Mouse (Mus musculus) heart, postnatal 0 days (tissue): ENCODE results near the gene Eps8. TPM values are rescaled to one million over a fixed set of nuclear protein-coding genes. Genes with fewer than 3 reads are reported as not detected.
A peak's percentile ranks its signal among the peaks of the same experiment; 100 is the strongest.

Experiments
- ATAC-seq: fragments of 200-750 bp; cut with Nextera tagmentation; 2 replicates; pipeline ENCODE4 v1.8.0; 2017; ENCODE audit warnings: low read depth, moderate number of reproducible peaks, moderate library complexity; ENCODE audit not compliant: insufficient read depth
- DNase-seq: peaks from one replicate; pipeline ENCODE4 v3.0.0-alpha.2; 2016; ENCODE audit warnings: low spot score
- H3K27ac ChIP-seq: fragments of 300-500 bp; sonication (generic); 2 replicates; pipeline ENCODE4 v1.5.1; 2014; ENCODE audit warnings: low read depth, mild to moderate bottlenecking
- H3K27me3 ChIP-seq: fragments of 300-500 bp; sonication (generic); 2 replicates; pipeline ENCODE4 v1.6.1; 2014; ENCODE audit warnings: low read length, mixed read lengths; ENCODE audit not compliant: control insufficient read depth, insufficient read depth
- H3K36me3 ChIP-seq: fragments of 300-500 bp; sonication (generic); replicated peaks from 2 replicates; pipeline ENCODE4 v1.6.1; 2014; ENCODE audit warnings: low read length, mixed read lengths; ENCODE audit not compliant: control insufficient read depth, insufficient read depth
- H3K4me1 ChIP-seq: fragments of 300-500 bp; sonication (generic); 2 replicates; pipeline ENCODE4 v1.6.1; 2014; ENCODE audit warnings: antibody characterized with exemption; ENCODE audit not compliant: control insufficient read depth, insufficient read depth
- H3K4me2 ChIP-seq: fragments of 300-500 bp; sonication (generic); 2 replicates; pipeline ENCODE4 v1.6.1; 2014; ENCODE audit warnings: low read depth, mild to moderate bottlenecking, low read length, moderate library complexity
- H3K4me3 ChIP-seq: fragments of 300-500 bp; sonication (generic); 2 replicates; pipeline ENCODE4 v1.5.1; 2014; ENCODE audit warnings: low read depth, low read length
- H3K9ac ChIP-seq: fragments of 300-500 bp; sonication (generic); replicated peaks from 2 replicates; pipeline ENCODE4 v1.6.1; 2014; ENCODE audit warnings: low read depth, low read length, mixed read lengths
- H3K9me3 ChIP-seq: fragments of 300-500 bp; sonication (generic); replicated peaks from 2 replicates; pipeline ENCODE4 v1.6.1; 2016; ENCODE audit warnings: low read length; ENCODE audit not compliant: control insufficient read depth
- CTCF ChIP-seq: IDR thresholded peaks from 2 replicates; pipeline ENCODE4 v1.5.1; 2016; ENCODE audit warnings: antibody characterized with exemption, control low read depth, low read depth
- EP300 ChIP-seq: IDR thresholded peaks from 2 replicates; pipeline ENCODE4 v1.6.1; 2016; ENCODE audit warnings: antibody characterized with exemption, low read depth
- WGBS: fragments of 180-500 bp; shearing (Covaris S2); extraction: QIAGEN DNeasy Blood & Tissue Kit; methylation state at CpG from one replicate; pipeline ENCODE4 v1.1.7; 2014; 5-methylcytosine and 5-hydroxymethylcytosine counted together
- polyA plus RNA-seq: library from polyadenylated mRNA; unstranded; fragments of >200 nt; fragmentation: Nextera tagmentation; extraction: Ambion mirVana; gene quantifications from 2 replicates; pipeline ENCODE4 v1.2.1, GENCODE M21; 2015
- total RNA-seq: library from RNA; depleted of rRNA; stranded (reverse); fragments of >200 nt; gene quantifications from 2 replicates; pipeline ENCODE4 v1.2.3, GENCODE M21; 2014; ENCODE audit warnings: low replicate concordance

The Eps8 gene
- total and polyA plus RNA-seq, 2 experiments from 2014 or later, result 15.1 to 24.4 TPM

GRCm38 (mm10) chr6:137504052-137504451 is 150.6 kb downstream of the Eps8 start:
- Histone ChIP-seq H3K27ac (no peak overlapping the region), H3K4me2 (no peak overlapping the region), H3K36me3 (peaks cover 26% of the 10 kb centered on the region), H3K4me1 (no peaks in the 10 kb centered on the region), H3K9me3 (no peaks in the 10 kb centered on the region), H3K4me3 (no peak overlapping the region), H3K27me3 (no peaks in the 10 kb centered on the region), H3K9ac (no peak overlapping the region)
- DNase-seq (no peak), ATAC-seq (no peak)
- TF ChIP-seq CTCF (no peak), EP300 (no peak)
- 54% methylated on average over 1 of the region's 1 CpGs for WGBS

GRCm38 (mm10) chr6:137503462-137503861 is 151.2 kb downstream of the Eps8 start:
- H3K36me3 ChIP-seq, result peaks cover 20% of the 10 kb centered on the region
- no peaks in the 10 kb centered on the region for H3K9me3 ChIP-seq
- DNase-seq (no peak), ATAC-seq (no peak)
- H3K4me2 ChIP-seq, result no peak overlapping the region
- no peak overlapping the region for H3K9ac ChIP-seq
- no peaks in the 10 kb centered on the region for H3K4me1 ChIP-seq
- WGBS, result 83% methylated on average over 8 of the region's 8 CpGs
- H3K27ac ChIP-seq, result no peak overlapping the region
- no peaks in the 10 kb centered on the region for H3K27me3 ChIP-seq
- no peak overlapping the region for H3K4me3 ChIP-seq
- TF ChIP-seq EP300, result no peak
- TF ChIP-seq CTCF, result no peak

GRCm38 (mm10) chr6:137503009-137503408 is 151.7 kb downstream of the Eps8 start:
- H3K36me3 ChIP-seq, result peaks cover 17% of the 10 kb centered on the region
- ATAC-seq (no peak), DNase-seq (no peak)
- H3K27ac ChIP-seq, result no peak overlapping the region
- H3K4me1 ChIP-seq, result no peaks in the 10 kb centered on the region
- 88% methylated on average over 7 of the region's 7 CpGs for WGBS
- TF ChIP-seq CTCF (no peak), EP300 (no peak)
- H3K4me3 ChIP-seq, result no peak overlapping the region
- H3K9ac ChIP-seq, result no peak overlapping the region
- no peaks in the 10 kb centered on the region for H3K9me3 ChIP-seq
- H3K27me3 ChIP-seq, result no peaks in the 10 kb centered on the region
- no peak overlapping the region for H3K4me2 ChIP-seq

GRCm38 (mm10) chr6:137498781-137499180 is 155.9 kb downstream of the Eps8 start:
- 65% methylated on average over 6 of the region's 6 CpGs for WGBS
- Histone ChIP-seq H3K36me3 (no peaks in the 10 kb centered on the region), H3K4me1 (0 out of 2 replicates have a peak, but pooled peaks cover 3% of the 10 kb centered on the region), H3K27me3 (no peaks in the 10 kb centered on the region), H3K27ac (no peak overlapping the region), H3K4me2 (no peak overlapping the region), H3K9me3 (no peaks in the 10 kb centered on the region), H3K9ac (no peak overlapping the region), H3K4me3 (no peak overlapping the region)
- ATAC-seq, result no peak
- TF ChIP-seq EP300 (no peak), CTCF (no peak)
- no peak for DNase-seq

- DNase-seq (no peak), ATAC-seq (peak; percentile 27; the same call in 1 of the 2 replicates)
- no peaks in the 10 kb centered on the region for H3K36me3 ChIP-seq
- H3K27me3 ChIP-seq, result no peaks in the 10 kb centered on the region
- no peak overlapping the region for H3K9ac ChIP-seq
- no peak overlapping the region for H3K27ac ChIP-seq
- H3K4me2 ChIP-seq, result no peak overlapping the region
- WGBS, result 65% methylated on average over 8 of the region's 8 CpGs
- H3K4me3 ChIP-seq, result no peak overlapping the region
- TF ChIP-seq EP300 (no peak), CTCF (no peak)
- H3K4me1 ChIP-seq, result 0 out of 2 replicates have a peak, but pooled peaks cover 3% of the 10 kb centered on the region
- no peaks in the 10 kb centered on the region for H3K9me3 ChIP-seq
Observed at GRCm38 (mm10) chr6:137497208-137497835, 157.4 kb downstream of the Eps8 start.

GRCm38 (mm10) chr6:137496562-137496961 is 158.1 kb downstream of the Eps8 start:
- Histone ChIP-seq H3K4me2 (no peak overlapping the region), H3K27ac (no peak overlapping the region), H3K36me3 (no peaks in the 10 kb centered on the region), H3K4me3 (no peak overlapping the region), H3K9ac (no peak overlapping the region), H3K4me1 (0 out of 2 replicates have a peak, but pooled peaks cover 3% of the 10 kb centered on the region), H3K27me3 (no peaks in the 10 kb centered on the region), H3K9me3 (no peaks in the 10 kb centered on the region)
- WGBS, result 98% methylated on average over 2 of the region's 2 CpGs
- no peak for TF ChIP-seq CTCF
- TF ChIP-seq EP300, result no peak
- DNase-seq (no peak), ATAC-seq (no peak)
